Mouse (Mus musculus): Measurements from ENCODE around the gene Cxcl15. TPM values are rescaled to one million over a fixed set of nuclear protein-coding genes. Genes with fewer than 3 reads are reported as not detected.
A peak's percentile ranks its signal among the peaks of the same experiment; 100 is the strongest.
"Not testable (repeated sequence)": the region's sequence is repeated elsewhere in the genome, so short reads cannot be mapped to it uniquely, and the experiment has no call there.

Cxcl15 gene
- polyA plus RNA-seq, 1 experiment from 2014 or later: not detected

GRCm38 (mm10) chr5:90771880-90772653 is 22.3 kb upstream of the Cxcl15 start, which contains the start of gene Pf4:
Pf4 (plus strand) TSS chr5:90772435.
- H3K36me3 ChIP-seq: no peaks in the 10 kb centered on the region
- WGBS: 89% methylated on average over 16 of the region's 16 CpGs
- no peak within 1 kb of the TSS for H3K27ac ChIP-seq
- no peaks in the 10 kb centered on the region for H3K4me1 ChIP-seq
- H3K9ac ChIP-seq: no peak within 1 kb of the TSS
- no peaks in the 10 kb centered on the region for H3K9me3 ChIP-seq (replicated peaks)
- ATAC-seq (ENCODE audit: low FRiP score): no peak
- no peak within 1 kb of the TSS for H3K4me2 ChIP-seq (replicated peaks)
- no peak within 1 kb of the TSS for H3K4me3 ChIP-seq
- H3K27me3 ChIP-seq: no peaks in the 10 kb centered on the region

- H3K36me3 ChIP-seq: no peaks in the 10 kb centered on the region
- WGBS: 90% methylated on average over 5 of the region's 5 CpGs
- ATAC-seq (ENCODE audit: low FRiP score): no peak
- no peak overlapping the region for H3K27ac ChIP-seq
- H3K4me2 ChIP-seq (replicated peaks): no peak overlapping the region
- H3K4me1 ChIP-seq: no peaks in the 10 kb centered on the region
- H3K27me3 ChIP-seq: no peaks in the 10 kb centered on the region
- no peak overlapping the region for H3K4me3 ChIP-seq
- H3K9ac ChIP-seq: no peak overlapping the region
- no peaks in the 10 kb centered on the region for H3K9me3 ChIP-seq (replicated peaks)
These were observed 18.8 kb upstream of the Cxcl15 start for GRCm38 (mm10) chr5:90775562-90775961.

- no peak overlapping the region for H3K4me2 ChIP-seq (replicated peaks)
These were observed 16.7 kb upstream of the Cxcl15 start for GRCm38 (mm10) chr5:90777621-90778020.

GRCm38 (mm10) chr5:90778856-90779255 is 15.5 kb upstream of the Cxcl15 start:
- Histone ChIP-seq H3K9me3 (replicated peaks) (no peaks in the 10 kb centered on the region), H3K9ac (no peak overlapping the region), H3K4me2 (replicated peaks) (no peak overlapping the region), H3K4me3 (no peak overlapping the region), H3K36me3 (no peaks in the 10 kb centered on the region), H3K27ac (no peak overlapping the region), H3K4me1 (no peaks in the 10 kb centered on the region), H3K27me3 (no peaks in the 10 kb centered on the region)
- WGBS: 84% methylated on average over 6 of the region's 6 CpGs
- no peak for ATAC-seq (ENCODE audit: low FRiP score)

More at GRCm38 (mm10) chr5:90777621-90778020, 16.7 kb upstream of the Cxcl15 start:
- ATAC-seq (ENCODE audit: low FRiP score): no peak
- no peaks in the 10 kb centered on the region for H3K9me3 ChIP-seq (replicated peaks)
- H3K27ac ChIP-seq: no peak overlapping the region
- no peaks in the 10 kb centered on the region for H3K27me3 ChIP-seq
- WGBS: 82% methylated on average over 10 of the region's 10 CpGs
- no peak overlapping the region for H3K9ac ChIP-seq
- H3K36me3 ChIP-seq: no peaks in the 10 kb centered on the region
- no peaks in the 10 kb centered on the region for H3K4me1 ChIP-seq
- no peak overlapping the region for H3K4me3 ChIP-seq

GRCm38 (mm10) chr5:90783697-90784096 is 10.6 kb upstream of the Cxcl15 start:
- ATAC-seq (ENCODE audit: low FRiP score): no peak
- no peaks in the 10 kb centered on the region for H3K9me3 ChIP-seq (replicated peaks)
- no peaks in the 10 kb centered on the region for H3K36me3 ChIP-seq
- WGBS: 94% methylated on average over 3 of the region's 3 CpGs
- no peak overlapping the region for H3K27ac ChIP-seq
- no peak overlapping the region for H3K9ac ChIP-seq
- no peak overlapping the region for H3K4me3 ChIP-seq
- 0 out of 2 replicates have a peak, but pooled peaks cover 2% of the 10 kb centered on the region for H3K27me3 ChIP-seq
- no peak overlapping the region for H3K4me2 ChIP-seq (replicated peaks)
- H3K4me1 ChIP-seq: peaks cover 4% of the 10 kb centered on the region; the same call in 1 of the 2 replicates

GRCm38 (mm10) chr5:90785659-90786588 is 8.4 kb upstream of the Cxcl15 start, which contains the start of gene Cxcl3:
Cxcl3 (plus strand) TSS chr5:90786103.
- Histone ChIP-seq H3K4me2 (replicated peaks) (peak within 1 kb of the TSS; percentile 67), H3K27ac (no peak within 1 kb of the TSS), H3K36me3 (no peaks in the 10 kb centered on the region), H3K4me3 (peak within 1 kb of the TSS; percentile 27), H3K4me1 (peaks cover 4% of the 10 kb centered on the region; the same call in 1 of the 2 replicates), H3K9ac (peak within 1 kb of the TSS; percentile 51; the same call in 1 of the 2 replicates), H3K27me3 (0 out of 2 replicates have a peak, but pooled peaks cover 2% of the 10 kb centered on the region), H3K9me3 (replicated peaks) (no peaks in the 10 kb centered on the region)
- ATAC-seq (ENCODE audit: low FRiP score): peak; percentile 81
- WGBS: 17% methylated on average over 26 of the region's 26 CpGs

GRCm38 (mm10) chr5:90788114-90788513 is 6.2 kb upstream of the Cxcl15 start:
- H3K4me2 ChIP-seq (replicated peaks): no peak overlapping the region
- H3K9ac ChIP-seq: no peak overlapping the region
- WGBS: 81% methylated on average over 4 of the region's 4 CpGs
- peaks cover 4% of the 10 kb centered on the region; the same call in 1 of the 2 replicates for H3K4me1 ChIP-seq
- no peaks in the 10 kb centered on the region for H3K36me3 ChIP-seq
- H3K4me3 ChIP-seq: no peak overlapping the region
- no peak for ATAC-seq (ENCODE audit: low FRiP score)
- no peak overlapping the region for H3K27ac ChIP-seq
- H3K27me3 ChIP-seq: 0 out of 2 replicates have a peak, but pooled peaks cover 2% of the 10 kb centered on the region
- H3K9me3 ChIP-seq (replicated peaks): no peaks in the 10 kb centered on the region

- Histone ChIP-seq H3K9me3 (replicated peaks) (no peaks in the 10 kb centered on the region), H3K4me2 (replicated peaks) (no peak overlapping the region), H3K9ac (no peak overlapping the region), H3K27ac (no peak overlapping the region), H3K27me3 (0 out of 2 replicates have a peak, but pooled peaks cover 2% of the 10 kb centered on the region), H3K4me1 (peaks cover 4% of the 10 kb centered on the region; the same call in 1 of the 2 replicates), H3K4me3 (no peak overlapping the region), H3K36me3 (no peaks in the 10 kb centered on the region)
- ATAC-seq (ENCODE audit: low FRiP score): no peak
- WGBS: 84% methylated on average over 11 of the region's 11 CpGs
These were observed 4.8 kb upstream of the Cxcl15 start for GRCm38 (mm10) chr5:90789306-90790073.

- no peak for ATAC-seq (ENCODE audit: low FRiP score)
- Histone ChIP-seq H3K4me2 (replicated peaks) (no peak overlapping the region), H3K9me3 (replicated peaks) (no peaks in the 10 kb centered on the region), H3K9ac (no peak overlapping the region), H3K36me3 (no peaks in the 10 kb centered on the region), H3K4me3 (no peak overlapping the region), H3K27ac (no peak overlapping the region), H3K4me1 (peaks cover 4% of the 10 kb centered on the region; the same call in 1 of the 2 replicates), H3K27me3 (0 out of 2 replicates have a peak, but pooled peaks cover 2% of the 10 kb centered on the region)
- WGBS: 79% methylated on average over 8 of the region's 8 CpGs
These were observed 4.2 kb upstream of the Cxcl15 start for GRCm38 (mm10) chr5:90790074-90790502.

GRCm38 (mm10) chr5:90795392-90795791 is 1.1 kb downstream of the Cxcl15 start:
- H3K27ac ChIP-seq; H3K36me3 ChIP-seq; H3K4me1 ChIP-seq; ATAC-seq (ENCODE audit: low FRiP score); H3K4me3 ChIP-seq; H3K9me3 ChIP-seq (replicated peaks); H3K9ac ChIP-seq; H3K27me3 ChIP-seq; H3K4me2 ChIP-seq (replicated peaks): not testable (repeated sequence)
- WGBS: 86% methylated on average over 2 of the region's 2 CpGs

GRCm38 (mm10) chr5:90804574-90804973 is 10.2 kb downstream of the Cxcl15 start:
- Histone ChIP-seq H3K4me3 (no peak overlapping the region), H3K4me2 (replicated peaks) (no peak overlapping the region), H3K9ac (no peak overlapping the region), H3K27me3 (no peaks in the 10 kb centered on the region), H3K9me3 (replicated peaks) (no peaks in the 10 kb centered on the region), H3K36me3 (no peaks in the 10 kb centered on the region), H3K27ac (no peak overlapping the region), H3K4me1 (no peaks in the 10 kb centered on the region)
- ATAC-seq (ENCODE audit: low FRiP score): no peak
